Mouse (Mus musculus): ENCODE results near the gene Orai1.

DNA sequence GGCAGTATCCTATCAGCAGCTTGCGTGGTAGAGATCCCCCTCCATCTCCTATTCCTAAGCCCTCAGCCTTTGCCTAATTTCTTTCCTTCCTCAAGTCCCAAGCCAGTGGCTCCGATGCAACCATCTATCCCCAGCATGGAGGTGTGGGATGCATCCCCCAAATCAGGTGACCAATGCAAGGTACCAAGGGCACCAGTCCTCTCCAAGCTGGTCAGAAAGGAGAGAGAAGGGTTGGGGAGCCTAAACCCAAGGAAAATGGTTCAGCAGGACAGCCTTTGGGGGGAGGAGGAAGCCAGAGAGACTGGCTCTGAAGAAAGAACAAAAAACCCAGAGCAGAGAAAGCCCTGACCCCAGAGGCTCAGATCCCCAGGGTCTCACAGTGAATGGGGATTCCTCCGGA lies 29.6 kb upstream of the Orai1 start:
- no peak for TF ChIP-seq CTCF (IDR thresholded peaks at IDR 0.05; ENCODE audit: control insufficient read depth, insufficient read depth, insufficient read length)
- TF ChIP-seq MAX (IDR thresholded peaks at IDR 0.05) = no peak
- TF ChIP-seq MYOD1 (IDR thresholded peaks at IDR 0.05; ENCODE audit: control insufficient read depth, insufficient read length, low read depth) = no peak
- no peak for TF ChIP-seq FOSL1 (IDR thresholded peaks at IDR 0.05; ENCODE audit: insufficient read depth, low read length, poor library complexity, severe bottlenecking)
- TF ChIP-seq MYOG (IDR thresholded peaks at IDR 0.05; ENCODE audit: control insufficient read depth, extremely low read depth, insufficient read length) = no peak
- no peak for TF ChIP-seq CEBPB (IDR thresholded peaks at IDR 0.05; ENCODE audit: low read depth)
- TF ChIP-seq USF1 (IDR thresholded peaks at IDR 0.05; ENCODE audit: low read depth) = no peak

All from C2C12 (cell line).